Mouse (Mus musculus) cerebellum, adult 2 months (tissue): Measurements from ENCODE around the gene Fgfr2.

Experiments used
- CTCF ChIP-seq: fragments of 200-500 bp; IDR thresholded peaks from 2 replicates; pipeline ENCODE4 v1.5.1; 2011; ENCODE audit warnings: low read depth, mild to moderate bottlenecking, control low read depth, low read length, moderate library complexity, borderline replicate concordance; ENCODE audit not compliant: insufficient read depth
- POLR2A ChIP-seq: fragments of 200-500 bp; IDR thresholded peaks from 2 replicates; pipeline ENCODE4 v1.6.1; 2011; ENCODE audit warnings: low read length, control low read depth, borderline replicate concordance; ENCODE audit not compliant: insufficient read depth

GRCm38 (mm10) chr7:130847164-130847718, 2275.9 kb downstream of the Fgfr2 start:
- TF ChIP-seq POLR2A: no peak
- TF ChIP-seq CTCF: no peak
